Mouse (Mus musculus) ES-E14 (cell line): Measurements from ENCODE around the gene Lypd4.

Experiments
- CHD2 ChIP-seq: IDR thresholded peaks from 2 replicates; pipeline ENCODE4 v1.6.1; 2014; ENCODE audit warnings: mild to moderate bottlenecking, low read depth, low read length, inconsistent platforms
- HCFC1 ChIP-seq: IDR thresholded peaks from 2 replicates; pipeline ENCODE4 v1.6.1; 2012; ENCODE audit warnings: low read length, inconsistent platforms, borderline replicate concordance; ENCODE audit not compliant: insufficient read depth
- MAFK ChIP-seq: IDR thresholded peaks from 2 replicates; pipeline ENCODE4 v1.6.1; 2014; ENCODE audit warnings: mild to moderate bottlenecking, low read depth, low read length, inconsistent platforms; ENCODE audit not compliant: insufficient read depth
- ZNF384 ChIP-seq: IDR thresholded peaks from 2 replicates; pipeline ENCODE4 v1.6.1; 2012; ENCODE audit warnings: low read depth, low read length, inconsistent platforms

DNA sequence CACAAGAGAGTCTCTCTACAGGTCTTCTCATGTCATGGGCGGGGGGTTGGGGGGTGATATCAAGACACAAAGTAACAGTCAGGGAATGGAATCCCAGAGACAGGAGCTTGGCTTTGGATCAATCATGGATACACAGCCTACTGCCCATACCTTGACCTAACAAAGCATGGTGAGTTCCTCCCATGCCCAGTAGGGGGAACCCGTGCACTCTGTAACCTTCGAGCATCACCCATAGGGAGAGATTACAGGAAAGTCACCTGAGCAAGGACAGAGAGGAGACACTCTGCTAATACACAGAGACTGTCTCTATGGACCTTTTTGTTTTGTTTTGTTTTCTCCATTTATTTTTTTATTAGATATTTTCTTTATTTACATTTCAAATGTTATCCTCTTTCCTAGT is 52.2 kb downstream of the Lypd4 start:
- TF ChIP-seq MAFK: no peak
- no peak for TF ChIP-seq CHD2
- TF ChIP-seq HCFC1: no peak
- no peak for TF ChIP-seq ZNF384
